Mouse (Mus musculus): Measurements from ENCODE around the gene Vps13d. TPM values are rescaled to one million over a fixed set of nuclear protein-coding genes. Genes with fewer than 3 reads are reported as not detected.

Gene Vps13d
- polyA plus RNA-seq, 1 experiment from 2014 or later = 9.5 TPM

- no peak overlapping the region for H3K4me2 ChIP-seq (ENCODE audit: low read depth, low read length)
- ATAC-seq (ENCODE audit: insufficient read depth, low FRiP score) = no peak; the same call in 1 of the 2 replicates
- H3K4me3 ChIP-seq (replicated peaks; ENCODE audit: low read length) = no peak overlapping the region
- H3K36me3 ChIP-seq (ENCODE audit: control insufficient read depth, insufficient read depth, low read length) = no peaks in the 10 kb centered on the region
- no peaks in the 10 kb centered on the region for H3K9me3 ChIP-seq (replicated peaks; ENCODE audit: control insufficient read depth, low read length)
- 88% methylated on average over 5 of the region's 5 CpGs for WGBS
- 0 out of 2 replicates have a peak, but pooled peaks cover 3% of the 10 kb centered on the region for H3K4me1 ChIP-seq (ENCODE audit: control insufficient read depth, insufficient read depth, low read length)
- H3K27me3 ChIP-seq (ENCODE audit: control insufficient read depth, insufficient read depth, low read length) = no peaks in the 10 kb centered on the region
- H3K27ac ChIP-seq (ENCODE audit: low read length) = no peak overlapping the region
- no peak overlapping the region for H3K9ac ChIP-seq (ENCODE audit: low read length)
Observed at GRCm38 (mm10) chr4:145229524-145230163, 34.8 kb upstream of the Vps13d start.

GRCm38 (mm10) chr4:145229051-145229450 is 34.2 kb upstream of the Vps13d start:
- H3K9me3 ChIP-seq (replicated peaks; ENCODE audit: control insufficient read depth, low read length) = no peaks in the 10 kb centered on the region
- H3K4me2 ChIP-seq (ENCODE audit: low read depth, low read length) = no peak overlapping the region
- 0 out of 2 replicates have a peak, but pooled peaks cover 3% of the 10 kb centered on the region for H3K4me1 ChIP-seq (ENCODE audit: control insufficient read depth, insufficient read depth, low read length)
- H3K4me3 ChIP-seq (replicated peaks; ENCODE audit: low read length) = no peak overlapping the region
- no peak overlapping the region for H3K27ac ChIP-seq (ENCODE audit: low read length)
- H3K36me3 ChIP-seq (ENCODE audit: control insufficient read depth, insufficient read depth, low read length) = no peaks in the 10 kb centered on the region
- no peak for ATAC-seq (ENCODE audit: insufficient read depth, low FRiP score)
- H3K9ac ChIP-seq (ENCODE audit: low read length) = no peak overlapping the region
- H3K27me3 ChIP-seq (ENCODE audit: control insufficient read depth, insufficient read depth, low read length) = no peaks in the 10 kb centered on the region
- 87% methylated on average over 6 of the region's 6 CpGs for WGBS

DNA sequence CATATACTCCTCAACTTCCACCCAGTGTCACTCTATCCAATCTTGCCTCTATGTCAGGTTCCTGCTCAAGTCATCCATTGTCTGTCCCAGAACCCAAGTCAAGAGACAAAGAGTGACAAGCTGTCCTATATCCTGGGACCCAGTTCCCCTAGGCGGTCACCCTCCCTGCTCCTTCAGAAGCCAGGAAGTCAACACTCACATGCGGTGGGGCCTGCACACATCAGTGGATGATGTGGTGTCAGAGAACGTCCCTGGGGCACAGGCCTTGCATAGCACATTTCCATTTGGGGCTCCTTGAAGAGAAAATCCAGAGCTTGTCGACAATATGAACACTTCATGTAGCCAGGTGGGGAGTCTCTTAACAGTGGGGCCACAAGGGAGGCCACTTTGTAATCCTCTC is 29.8 kb upstream of the Vps13d start:
- no peak overlapping the region for H3K4me2 ChIP-seq (ENCODE audit: low read depth, low read length)
- no peak for ATAC-seq (ENCODE audit: insufficient read depth, low FRiP score)
- H3K4me1 ChIP-seq (ENCODE audit: control insufficient read depth, insufficient read depth, low read length) = no peaks in the 10 kb centered on the region
- whole genome bisulfite sequencing = 83% methylated on average over 4 of the region's 4 CpGs
- no peak overlapping the region for H3K9ac ChIP-seq (ENCODE audit: low read length)
- no peak overlapping the region for H3K27ac ChIP-seq (ENCODE audit: low read length)
- H3K9me3 ChIP-seq (replicated peaks; ENCODE audit: control insufficient read depth, low read length) = no peaks in the 10 kb centered on the region
- H3K27me3 ChIP-seq (ENCODE audit: control insufficient read depth, insufficient read depth, low read length) = no peaks in the 10 kb centered on the region
- H3K4me3 ChIP-seq (replicated peaks; ENCODE audit: low read length) = no peak overlapping the region
- no peaks in the 10 kb centered on the region for H3K36me3 ChIP-seq (ENCODE audit: control insufficient read depth, insufficient read depth, low read length)

DNA sequence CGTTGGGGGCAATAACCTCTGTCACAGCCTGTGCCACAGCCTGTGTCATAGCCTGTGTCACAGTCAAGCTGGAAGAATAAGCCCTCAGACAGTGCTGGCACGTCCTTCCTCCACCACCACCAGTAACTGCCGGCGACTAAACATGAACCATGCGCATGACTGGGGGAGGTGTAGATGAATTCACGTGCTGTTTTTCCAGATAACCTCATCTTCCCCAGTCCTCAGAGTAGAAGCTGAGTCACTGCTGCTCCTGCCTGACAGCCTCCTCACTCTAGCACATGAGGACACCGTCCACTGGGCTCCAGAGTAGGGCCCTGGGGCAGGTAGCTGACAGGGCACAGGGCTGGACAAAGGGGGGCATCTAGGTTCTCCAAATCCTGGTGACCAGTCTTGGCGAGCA is 27.3 kb upstream of the Vps13d start:
- WGBS = 76% methylated on average over 8 of the region's 8 CpGs
- ATAC-seq (ENCODE audit: insufficient read depth, low FRiP score) = 0 out of 2 replicates have a peak, but pooled peaks have one; percentile 22

GRCm38 (mm10) chr4:145221379-145221778 is 26.6 kb upstream of the Vps13d start:
- Histone ChIP-seq H3K27me3 (ENCODE audit: control insufficient read depth, insufficient read depth, low read length) (no peaks in the 10 kb centered on the region), H3K9me3 (replicated peaks; ENCODE audit: control insufficient read depth, low read length) (no peaks in the 10 kb centered on the region), H3K4me2 (ENCODE audit: low read depth, low read length) (no peak overlapping the region), H3K4me3 (replicated peaks; ENCODE audit: low read length) (no peak overlapping the region), H3K27ac (ENCODE audit: low read length) (no peak overlapping the region), H3K36me3 (ENCODE audit: control insufficient read depth, insufficient read depth, low read length) (no peaks in the 10 kb centered on the region), H3K9ac (ENCODE audit: low read length) (no peak overlapping the region), H3K4me1 (ENCODE audit: control insufficient read depth, insufficient read depth, low read length) (no peaks in the 10 kb centered on the region)
- WGBS = 68% methylated on average over 2 of the region's 2 CpGs
- ATAC-seq (ENCODE audit: insufficient read depth, low FRiP score) = no peak

More for the DNA sequence above, 27.3 kb upstream of the Vps13d start:
- no peaks in the 10 kb centered on the region for H3K36me3 ChIP-seq (ENCODE audit: control insufficient read depth, insufficient read depth, low read length)
- no peak overlapping the region for H3K4me2 ChIP-seq (ENCODE audit: low read depth, low read length)
- no peaks in the 10 kb centered on the region for H3K27me3 ChIP-seq (ENCODE audit: control insufficient read depth, insufficient read depth, low read length)
- H3K27ac ChIP-seq (ENCODE audit: low read length) = no peak overlapping the region
- H3K4me3 ChIP-seq (replicated peaks; ENCODE audit: low read length) = no peak overlapping the region
- H3K4me1 ChIP-seq (ENCODE audit: control insufficient read depth, insufficient read depth, low read length) = no peaks in the 10 kb centered on the region
- no peak overlapping the region for H3K9ac ChIP-seq (ENCODE audit: low read length)
- no peaks in the 10 kb centered on the region for H3K9me3 ChIP-seq (replicated peaks; ENCODE audit: control insufficient read depth, low read length)

- Histone ChIP-seq H3K36me3 (ENCODE audit: control insufficient read depth, insufficient read depth, low read length) (no peaks in the 10 kb centered on the region), H3K4me3 (replicated peaks; ENCODE audit: low read length) (no peak overlapping the region), H3K4me2 (ENCODE audit: low read depth, low read length) (no peak overlapping the region), H3K9ac (ENCODE audit: low read length) (no peak overlapping the region), H3K9me3 (replicated peaks; ENCODE audit: control insufficient read depth, low read length) (no peaks in the 10 kb centered on the region), H3K4me1 (ENCODE audit: control insufficient read depth, insufficient read depth, low read length) (no peaks in the 10 kb centered on the region), H3K27me3 (ENCODE audit: control insufficient read depth, insufficient read depth, low read length) (no peaks in the 10 kb centered on the region), H3K27ac (ENCODE audit: low read length) (no peak overlapping the region)
- ATAC-seq (ENCODE audit: insufficient read depth, low FRiP score) = no peak
- 81% methylated on average over 1 of the region's 1 CpGs for WGBS
Observed at GRCm38 (mm10) chr4:145220001-145220400, 25.2 kb upstream of the Vps13d start.

DNA sequence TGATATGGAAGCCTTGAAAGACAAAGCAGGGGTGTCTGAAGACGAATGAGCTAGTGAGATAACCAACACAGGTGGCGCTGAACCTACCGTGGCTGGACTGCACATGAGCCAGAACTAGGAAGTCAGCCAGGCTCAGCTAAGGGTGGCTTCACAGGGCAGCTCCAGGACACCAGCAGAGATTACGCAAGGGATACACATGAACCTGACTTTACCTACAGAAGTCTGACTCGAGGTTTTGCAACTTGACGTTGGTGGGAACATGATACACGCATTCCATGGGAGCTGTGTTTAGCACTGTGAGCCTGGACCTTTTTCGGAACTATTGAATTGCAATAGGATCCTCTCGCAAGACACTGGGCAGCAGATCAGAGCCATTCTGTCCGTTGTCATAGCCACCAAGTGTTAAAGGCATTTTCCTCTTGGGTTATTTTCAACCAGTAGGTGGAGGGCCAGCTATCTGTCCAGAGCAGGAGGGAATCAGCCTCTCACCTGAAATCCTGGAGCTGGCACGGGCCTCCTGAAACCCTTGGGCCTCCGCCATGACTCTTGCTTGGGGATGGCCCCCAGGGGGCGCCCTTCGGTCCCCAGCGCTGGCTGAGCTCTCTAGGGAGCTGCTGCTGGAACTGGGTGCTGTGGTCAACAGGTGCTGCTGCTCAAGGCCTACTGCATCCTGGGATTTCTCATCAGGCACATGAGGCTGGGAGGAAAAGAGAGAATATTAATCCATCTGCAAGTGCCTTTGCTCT is 24.6 kb upstream of the Vps13d start:
- no peak overlapping the region for H3K4me3 ChIP-seq (replicated peaks; ENCODE audit: low read length)
- H3K9ac ChIP-seq (ENCODE audit: low read length) = no peak overlapping the region
- H3K27me3 ChIP-seq (ENCODE audit: control insufficient read depth, insufficient read depth, low read length) = no peaks in the 10 kb centered on the region
- no peak for ATAC-seq (ENCODE audit: insufficient read depth, low FRiP score)
- no peaks in the 10 kb centered on the region for H3K36me3 ChIP-seq (ENCODE audit: control insufficient read depth, insufficient read depth, low read length)
- WGBS = 60% methylated on average over 15 of the region's 15 CpGs
- no peak overlapping the region for H3K4me2 ChIP-seq (ENCODE audit: low read depth, low read length)
- no peak overlapping the region for H3K27ac ChIP-seq (ENCODE audit: low read length)
- H3K4me1 ChIP-seq (ENCODE audit: control insufficient read depth, insufficient read depth, low read length) = 0 out of 2 replicates have a peak, but pooled peaks cover 5% of the 10 kb centered on the region
- H3K9me3 ChIP-seq (replicated peaks; ENCODE audit: control insufficient read depth, low read length) = no peaks in the 10 kb centered on the region

GRCm38 (mm10) chr4:145217837-145218236 is 23.0 kb upstream of the Vps13d start:
- no peaks in the 10 kb centered on the region for H3K36me3 ChIP-seq (ENCODE audit: control insufficient read depth, insufficient read depth, low read length)
- H3K9me3 ChIP-seq (replicated peaks; ENCODE audit: control insufficient read depth, low read length) = no peaks in the 10 kb centered on the region
- no peak overlapping the region for H3K9ac ChIP-seq (ENCODE audit: low read length)
- ATAC-seq (ENCODE audit: insufficient read depth, low FRiP score) = no peak
- no peak overlapping the region for H3K27ac ChIP-seq (ENCODE audit: low read length)
- no peak overlapping the region for H3K4me3 ChIP-seq (replicated peaks; ENCODE audit: low read length)
- H3K27me3 ChIP-seq (ENCODE audit: control insufficient read depth, insufficient read depth, low read length) = no peaks in the 10 kb centered on the region
- 0 out of 2 replicates have a peak, but pooled peaks cover 8% of the 10 kb centered on the region for H3K4me1 ChIP-seq (ENCODE audit: control insufficient read depth, insufficient read depth, low read length)
- H3K4me2 ChIP-seq (ENCODE audit: low read depth, low read length) = no peak overlapping the region
- WGBS = 76% methylated on average over 5 of the region's 5 CpGs

DNA sequence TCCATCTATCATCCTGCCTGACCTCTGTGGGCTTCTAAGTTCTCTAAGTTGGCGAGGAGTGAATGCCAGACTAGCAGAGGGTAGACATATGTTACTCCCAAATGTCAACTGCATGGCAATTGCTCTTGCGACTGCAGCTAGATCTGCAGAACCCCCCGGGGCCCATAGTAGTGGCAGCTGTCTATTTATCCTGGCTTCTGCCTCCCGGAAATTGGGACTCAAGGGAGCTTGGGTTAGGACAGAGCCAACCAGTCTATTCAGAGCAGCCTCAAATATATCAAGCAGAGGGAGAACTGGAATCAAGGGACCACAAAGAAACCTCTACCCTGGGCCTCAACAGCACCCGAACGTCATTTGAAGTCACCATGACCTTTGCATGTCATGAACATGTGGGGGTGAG is 22.2 kb upstream of the Vps13d start:
- no peaks in the 10 kb centered on the region for H3K27me3 ChIP-seq (ENCODE audit: control insufficient read depth, insufficient read depth, low read length)
- no peak overlapping the region for H3K9ac ChIP-seq (ENCODE audit: low read length)
- no peak for ATAC-seq (ENCODE audit: insufficient read depth, low FRiP score)
- no peaks in the 10 kb centered on the region for H3K36me3 ChIP-seq (ENCODE audit: control insufficient read depth, insufficient read depth, low read length)
- no peaks in the 10 kb centered on the region for H3K9me3 ChIP-seq (replicated peaks; ENCODE audit: control insufficient read depth, low read length)
- H3K4me3 ChIP-seq (replicated peaks; ENCODE audit: low read length) = no peak overlapping the region
- 83% methylated on average over 6 of the region's 6 CpGs for WGBS
- no peak overlapping the region for H3K27ac ChIP-seq (ENCODE audit: low read length)
- H3K4me2 ChIP-seq (ENCODE audit: low read depth, low read length) = no peak overlapping the region
- 0 out of 2 replicates have a peak, but pooled peaks cover 8% of the 10 kb centered on the region for H3K4me1 ChIP-seq (ENCODE audit: control insufficient read depth, insufficient read depth, low read length)
